Mouse (Mus musculus) MEL (cell line): ENCODE results near the gene B3galt5. TPM values are rescaled to one million over a fixed set of nuclear protein-coding genes. Genes with fewer than 3 reads are reported as not detected.

Experiments
- DNase-seq: peaks from one replicate; pipeline ENCODE4 v3.0.0; 2011; ENCODE audit warnings: low read depth, low spot score
- H3K27ac ChIP-seq: 2 replicates; pipeline ENCODE4 v1.5.1; 2012; ENCODE audit warnings: low read depth, mild to moderate bottlenecking, control low read depth, low read length, moderate library complexity; ENCODE audit not compliant: control insufficient read depth
- H3K27me3 ChIP-seq, 2 experiments: fragments of 150-350 bp in 1 of 2; sonication (generic) in 1 of 2; 2 replicates each; pipeline ENCODE4 v1.6.1; 2012; ENCODE audit warnings: low read length in 2 of 2, mild to moderate bottlenecking in 2 of 2, improper control_type of control experiment in 1 of 2, moderate library complexity in 1 of 2; ENCODE audit not compliant: insufficient read depth in 2 of 2, control insufficient read depth in 1 of 2
- H3K36me3 ChIP-seq, 2 experiments: 2 replicates each; pipeline ENCODE4 v1.6.1; 2012 to 2014; ENCODE audit warnings: low read length in 2 of 2, improper control_type of control experiment in 1 of 2, inconsistent platforms in 1 of 2, mild to moderate bottlenecking in 1 of 2; ENCODE audit not compliant: insufficient read depth in 2 of 2, control insufficient read depth in 1 of 2
- H3K4me1 ChIP-seq, 2 experiments: fragments of 150-350 bp in 1 of 2; sonication (generic) in 1 of 2; 2 replicates each; pipeline ENCODE4 v1.6.1; 2012; ENCODE audit warnings: low read length in 2 of 2, improper control_type of control experiment in 1 of 2, mild to moderate bottlenecking in 1 of 2; ENCODE audit not compliant: insufficient read depth in 2 of 2, control insufficient read depth in 1 of 2
- H3K4me3 ChIP-seq, 2 experiments: fragments of 150-350 bp in 1 of 2; sonication (generic) in 1 of 2; 2 replicates each; pipeline ENCODE4 v1.5.1; 2012; ENCODE audit warnings: low read depth in 2 of 2, low read length in 2 of 2, mild to moderate bottlenecking in 2 of 2, moderate library complexity in 2 of 2, control low read depth in 1 of 2, improper control_type of control experiment in 1 of 2; ENCODE audit not compliant: control insufficient read depth in 1 of 2, insufficient read depth in 1 of 2
- H3K79me2 ChIP-seq: 2 replicates; pipeline ENCODE4 v1.6.1; 2012; ENCODE audit warnings: mild to moderate bottlenecking, low read length, moderate library complexity; ENCODE audit not compliant: control insufficient read depth, poor library complexity, insufficient read depth
- H3K9ac ChIP-seq: 2 replicates; pipeline ENCODE4 v1.6.1; 2012; ENCODE audit warnings: low read depth, mild to moderate bottlenecking, control low read depth, low read length, moderate library complexity; ENCODE audit not compliant: control insufficient read depth, poor library complexity, severe bottlenecking
- H3K9me3 ChIP-seq: fragments of 150-350 bp; sonication (generic); replicated peaks from 2 replicates; pipeline ENCODE4 v1.6.1; 2012; ENCODE audit warnings: mild to moderate bottlenecking, low read length, improper control_type of control experiment, moderate library complexity; ENCODE audit not compliant: insufficient read depth
- CHD1 ChIP-seq: IDR thresholded peaks from 2 replicates; pipeline ENCODE4 v1.6.1; 2012; ENCODE audit warnings: low read depth, mild to moderate bottlenecking, inconsistent platforms, low read length, improper control_type of control experiment
- CHD2 ChIP-seq: IDR thresholded peaks from 2 replicates; pipeline ENCODE4 v1.6.1; 2011; ENCODE audit warnings: low read length, improper control_type of control experiment
- E2F4 ChIP-seq: IDR thresholded peaks from 2 replicates; pipeline ENCODE4 v1.6.1; 2011; ENCODE audit warnings: low read depth, low read length, improper control_type of control experiment, borderline replicate concordance
- EP300 ChIP-seq, 2 experiments: IDR thresholded peaks; 2 replicates each; pipeline ENCODE4 v1.6.1; 2011; ENCODE audit warnings: improper control_type of control experiment in 2 of 2, low read length in 2 of 2, low read depth in 1 of 2, mild to moderate bottlenecking in 1 of 2
- KAT2A ChIP-seq: conservative IDR thresholded peaks from 2 replicates; pipeline ENCODE4 v1.6.1; 2012; ENCODE audit warnings: low read depth, low read length, improper control_type of control experiment, inconsistent platforms
- MAFK ChIP-seq: IDR thresholded peaks from 2 replicates; pipeline ENCODE4 v1.6.1; 2011; ENCODE audit warnings: low read depth, mild to moderate bottlenecking, low read length, improper control_type of control experiment, borderline replicate concordance
- MAX ChIP-seq: IDR thresholded peaks from 2 replicates; pipeline ENCODE4 v1.6.1; 2011; ENCODE audit warnings: low read length, improper control_type of control experiment
- MEF2A ChIP-seq: IDR thresholded peaks from 2 replicates; pipeline ENCODE4 v1.6.1; 2014; ENCODE audit warnings: low read depth, mild to moderate bottlenecking, inconsistent platforms, low read length, improper control_type of control experiment; ENCODE audit not compliant: poor library complexity, insufficient replicate concordance, severe bottlenecking; ENCODE audit errors: extremely low read depth
- MXI1 ChIP-seq: IDR thresholded peaks from 2 replicates; pipeline ENCODE4 v1.6.1; 2011; ENCODE audit warnings: mild to moderate bottlenecking, low read depth, low read length, improper control_type of control experiment
- MYB ChIP-seq: IDR thresholded peaks from 2 replicates; pipeline ENCODE4 v1.6.1; 2011; ENCODE audit warnings: mild to moderate bottlenecking, low read depth, low read length, improper control_type of control experiment
- NELFE ChIP-seq: IDR thresholded peaks from 2 replicates; pipeline ENCODE4 v1.6.1; 2011; ENCODE audit warnings: low read depth, low read length, improper control_type of control experiment
- POLR2A ChIP-seq, 2 experiments: IDR thresholded peaks; 2 replicates each; pipeline ENCODE4 v1.6.1; 2011 to 2012; ENCODE audit warnings: low read length in 2 of 2, mild to moderate bottlenecking in 2 of 2, control low read depth in 1 of 2, improper control_type of control experiment in 1 of 2, low read depth in 1 of 2, moderate library complexity in 1 of 2; ENCODE audit not compliant: control insufficient read depth in 1 of 2, insufficient read depth in 1 of 2, poor library complexity in 1 of 2
- POLR2AphosphoS2 ChIP-seq: IDR thresholded peaks from 2 replicates; pipeline ENCODE4 v1.6.1; 2011; ENCODE audit warnings: low read length, improper control_type of control experiment
- RAD21 ChIP-seq: IDR thresholded peaks from 2 replicates; pipeline ENCODE4 v1.6.1; 2011; ENCODE audit warnings: mild to moderate bottlenecking, low read depth, low read length, improper control_type of control experiment
- RCOR1 ChIP-seq: IDR thresholded peaks from 2 replicates; pipeline ENCODE4 v1.6.1; 2012; ENCODE audit warnings: low read depth, mild to moderate bottlenecking, inconsistent platforms, low read length, improper control_type of control experiment
- SMC3 ChIP-seq: IDR thresholded peaks from 2 replicates; pipeline ENCODE4 v1.6.1; 2011; ENCODE audit warnings: low read depth, low read length, improper control_type of control experiment
- TBP ChIP-seq: IDR thresholded peaks from 2 replicates; pipeline ENCODE4 v1.8.0; 2011; ENCODE audit warnings: low read depth, low read length, improper control_type of control experiment
- UBTF ChIP-seq: IDR thresholded peaks from 2 replicates; pipeline ENCODE4 v1.6.1; 2012; ENCODE audit warnings: low read depth, mild to moderate bottlenecking, inconsistent platforms, low read length, improper control_type of control experiment, moderate library complexity, borderline replicate concordance; ENCODE audit not compliant: insufficient read depth
- USF1 ChIP-seq: IDR thresholded peaks from 2 replicates; pipeline ENCODE4 v1.6.1; 2014; ENCODE audit warnings: low read depth, mild to moderate bottlenecking, inconsistent platforms, low read length, improper control_type of control experiment, moderate library complexity
- ZC3H11A ChIP-seq: IDR thresholded peaks from 2 replicates; pipeline ENCODE4 v1.6.1; 2012; ENCODE audit warnings: low read depth, mild to moderate bottlenecking, inconsistent platforms, low read length, improper control_type of control experiment
- ZMIZ1 ChIP-seq: IDR thresholded peaks from 2 replicates; pipeline ENCODE4 v1.6.1; 2012; ENCODE audit warnings: low read depth, mild to moderate bottlenecking, inconsistent platforms, low read length, improper control_type of control experiment, moderate library complexity
- polyA plus RNA-seq, 2 experiments: library from polyadenylated mRNA; stranded (reverse) in 1 of 2; unstranded in 1 of 2; fragments of >175 nt in 1 of 2; fragments of >200 nt in 1 of 2; gene quantifications; 2 replicates each; pipeline versions ENCODE4 v1.2.1 to v1.2.4; 2012; ENCODE audit warnings: low replicate concordance in 2 of 2, low read depth in 1 of 2; ENCODE audit not compliant: insufficient read length in 2 of 2, insufficient read depth in 1 of 2, missing spikeins in 1 of 2
- total RNA-seq: library from RNA; depleted of rRNA; stranded (reverse); fragments of 300-350 nt; gene quantifications from 2 replicates; pipeline ENCODE4 v1.2.3, GENCODE M21; 2012

Gene B3galt5
- total and polyA plus RNA-seq, 3 experiments: not detected

DNA sequence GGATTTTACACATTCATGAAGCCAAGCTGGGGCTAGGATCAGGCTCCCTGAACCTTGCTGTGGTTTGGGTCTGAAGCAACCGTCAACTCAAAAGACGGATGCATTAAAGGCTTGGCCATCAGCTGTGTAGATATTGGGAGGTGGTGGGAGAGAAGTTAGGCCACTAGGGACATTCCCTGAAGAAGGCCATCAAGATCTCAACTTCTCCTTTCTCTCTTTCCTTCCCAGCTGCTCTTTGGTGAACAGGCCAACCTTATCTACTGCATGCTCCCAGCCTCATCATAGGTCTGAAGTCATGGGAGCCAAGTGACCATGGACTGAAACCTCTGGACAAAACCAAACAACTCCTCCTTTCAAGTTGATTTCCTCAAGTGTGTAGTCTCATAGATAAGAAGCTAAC is 115.9 kb downstream of the B3galt5 start:
- H3K27me3 ChIP-seq: no peaks in the 10 kb centered on the region
- no peak overlapping the region for H3K27ac ChIP-seq
- no peak overlapping the region for H3K4me3 ChIP-seq
- no peaks in the 10 kb centered on the region for H3K79me2 ChIP-seq
- DNase-seq: no peak
- no peak overlapping the region for H3K9ac ChIP-seq
- no peaks in the 10 kb centered on the region for H3K36me3 ChIP-seq
- TF ChIP-seq CHD2 (no peak), ZC3H11A (no peak), POLR2A (IDR thresholded peaks at IDR 0.05; ENCODE audit: control insufficient read depth in 1 of 2, insufficient read depth in 1 of 2, low read depth in 1 of 2, low read length in 2 of 2, poor library complexity in 1 of 2) (no peak), ZMIZ1 (no peak), MXI1 (no peak), MAX (no peak), RCOR1 (no peak), RAD21 (no peak), MAFK (no peak)
- H3K4me1 ChIP-seq: no peaks in the 10 kb centered on the region
- H3K9me3 ChIP-seq: no peaks in the 10 kb centered on the region

DNA sequence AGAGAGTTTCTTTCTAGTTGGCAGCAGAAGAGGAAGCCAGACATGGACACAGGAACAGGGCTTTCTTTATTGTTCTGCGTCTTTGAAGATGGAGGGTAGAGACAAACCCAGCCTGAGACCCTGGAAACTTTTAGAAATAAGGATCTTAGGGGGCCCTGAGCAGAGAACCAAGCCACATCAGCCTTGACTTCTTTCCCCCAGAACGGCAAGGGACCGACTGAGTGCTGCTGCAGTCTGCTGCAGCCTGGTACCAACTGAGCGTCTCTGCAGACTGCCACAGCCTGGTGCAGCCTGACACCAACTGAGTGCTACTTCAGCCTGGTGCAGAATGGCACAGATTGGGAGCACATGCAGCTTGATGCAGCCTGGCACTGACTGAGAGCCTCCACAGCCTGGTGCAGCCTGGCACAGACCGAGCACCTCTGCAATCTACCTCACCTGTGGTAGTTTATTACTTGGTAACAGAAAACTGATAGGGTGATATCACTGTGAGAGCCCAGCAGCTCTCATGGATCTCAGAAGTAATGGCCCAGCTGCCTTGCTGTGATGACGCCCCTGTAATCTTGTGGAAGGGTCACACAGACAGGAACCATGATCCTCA is 117.8 kb downstream of the B3galt5 start:
- TF ChIP-seq CHD1: no peak
- no peak for TF ChIP-seq SMC3
- TF ChIP-seq UBTF: no peak
- TF ChIP-seq KAT2A: no peak
- no peak for TF ChIP-seq USF1
- TF ChIP-seq MYB: no peak
- no peak for TF ChIP-seq MEF2A
- TF ChIP-seq NELFE: no peak
- no peak for TF ChIP-seq ZMIZ1
- TF ChIP-seq TBP: no peak
- TF ChIP-seq POLR2AphosphoS2: no peak
- no peak for TF ChIP-seq MAFK
- TF ChIP-seq EP300 (IDR thresholded peaks at IDR 0.05; ENCODE audit: low read depth in 1 of 2, low read length in 2 of 2): no peak
- no peak for TF ChIP-seq E2F4
- no peaks in the 10 kb centered on the region for H3K27me3 ChIP-seq
- H3K36me3 ChIP-seq: no peaks in the 10 kb centered on the region
- no peak overlapping the region for H3K9ac ChIP-seq
- no peaks in the 10 kb centered on the region for H3K9me3 ChIP-seq
- no peak overlapping the region for H3K27ac ChIP-seq
- DNase-seq: no peak
- no peaks in the 10 kb centered on the region for H3K4me1 ChIP-seq
- no peaks in the 10 kb centered on the region for H3K79me2 ChIP-seq
- no peak overlapping the region for H3K4me3 ChIP-seq
